Mouse (Mus musculus) ES-Bruce4 (cell line): ENCODE measurements around the gene Lyst. TPM values are rescaled to one million over a fixed set of nuclear protein-coding genes. Genes with fewer than 3 reads are reported as not detected.
"Not testable (repeated sequence)": the region's sequence is repeated elsewhere in the genome, so short reads cannot be mapped to it uniquely, and the experiment has no call there.

Experiments used
- H3K27ac ChIP-seq: 2 replicates; pipeline ENCODE4 v1.5.1; 2012; ENCODE audit warnings: low read length, inconsistent platforms; ENCODE audit not compliant: insufficient read depth
- H3K27me3 ChIP-seq: 2 replicates; pipeline ENCODE4 v1.6.1; 2012; ENCODE audit warnings: mild to moderate bottlenecking, low read length, inconsistent platforms; ENCODE audit not compliant: control insufficient read depth, poor library complexity, insufficient read depth, severe bottlenecking
- H3K36me3 ChIP-seq: 2 replicates; pipeline ENCODE4 v1.6.1; 2012; ENCODE audit warnings: inconsistent platforms, mild to moderate bottlenecking, low read length, moderate library complexity; ENCODE audit not compliant: control insufficient read depth, poor library complexity, insufficient read depth, severe bottlenecking
- H3K4me1 ChIP-seq: one replicate; pipeline ENCODE4 v1.8.1; 2011; ENCODE audit warnings: low read length; ENCODE audit not compliant: control insufficient read depth, insufficient read depth
- H3K4me3 ChIP-seq: 2 replicates; pipeline ENCODE4 v1.5.1; 2011; ENCODE audit warnings: low read depth, mild to moderate bottlenecking, low read length
- H3K9ac ChIP-seq: 2 replicates; pipeline ENCODE4 v1.6.1; 2012; ENCODE audit warnings: low read depth, mild to moderate bottlenecking, inconsistent platforms; ENCODE audit not compliant: poor library complexity, severe bottlenecking
- H3K9me3 ChIP-seq: replicated peaks from 2 replicates; pipeline ENCODE4 v1.6.1; 2012; ENCODE audit warnings: mild to moderate bottlenecking, low read length, inconsistent platforms; ENCODE audit not compliant: control insufficient read depth, poor library complexity, insufficient read depth, severe bottlenecking
- CTCF ChIP-seq: IDR thresholded peaks from one replicate; pipeline ENCODE4 v1.8.1; 2011; ENCODE audit warnings: low read depth, low read length
- EP300 ChIP-seq: IDR thresholded peaks from 2 replicates; pipeline ENCODE4 v1.6.1; 2011; ENCODE audit warnings: low read depth, low read length; ENCODE audit not compliant: insufficient read depth
- POLR2A ChIP-seq: IDR thresholded peaks from one replicate; pipeline ENCODE4 v1.8.1; 2011; ENCODE audit warnings: low read length; ENCODE audit not compliant: insufficient read depth
- polyA plus RNA-seq: library from polyadenylated mRNA; stranded (reverse); fragments of >200 nt; gene quantifications from 2 replicates; pipeline ENCODE4 v1.2.4, GENCODE M21; 2011; ENCODE audit warnings: low read depth; ENCODE audit not compliant: missing spikeins, insufficient read depth, insufficient read length

Gene Lyst
- polyA plus RNA-seq, 1 experiment, result 9.8 TPM

DNA sequence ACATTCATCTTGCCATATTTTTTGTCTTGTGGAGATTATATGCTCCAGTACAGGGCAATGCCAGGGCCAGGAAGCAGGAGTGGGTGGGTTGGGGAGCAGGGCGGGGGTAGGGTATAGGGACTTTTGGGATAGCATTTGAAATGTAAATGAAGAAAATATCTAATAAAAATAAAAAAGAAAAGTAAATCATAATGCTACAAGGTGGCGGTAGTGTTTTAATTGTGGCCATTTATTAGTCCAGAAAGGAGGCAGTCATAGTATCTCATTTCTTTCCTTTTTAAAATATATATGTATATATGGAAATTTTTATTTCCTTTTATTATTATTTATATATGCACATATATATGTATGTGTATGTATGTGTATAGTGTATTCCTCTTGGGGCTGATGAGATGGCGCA lies 65.3 kb downstream of the Lyst start:
- no peak overlapping the region for H3K27ac ChIP-seq

GRCm38 (mm10) chr13:13666103-13666502 lies 75.9 kb downstream of the Lyst start:
- not testable (repeated sequence) for H3K9me3 ChIP-seq, H3K27me3 ChIP-seq, H3K36me3 ChIP-seq, H3K4me1 ChIP-seq, H3K4me3 ChIP-seq, H3K9ac ChIP-seq, H3K27ac ChIP-seq

More for the DNA sequence above, 65.3 kb downstream of the Lyst start:
- no peaks in the 10 kb centered on the region for H3K9me3 ChIP-seq
- no peaks in the 10 kb centered on the region for H3K4me1 ChIP-seq
- no peak overlapping the region for H3K4me3 ChIP-seq
- TF ChIP-seq EP300 (no peak), CTCF (no peak), POLR2A (no peak)
- H3K36me3 ChIP-seq, result no peaks in the 10 kb centered on the region
- no peak overlapping the region for H3K9ac ChIP-seq
- H3K27me3 ChIP-seq, result no peaks in the 10 kb centered on the region

DNA sequence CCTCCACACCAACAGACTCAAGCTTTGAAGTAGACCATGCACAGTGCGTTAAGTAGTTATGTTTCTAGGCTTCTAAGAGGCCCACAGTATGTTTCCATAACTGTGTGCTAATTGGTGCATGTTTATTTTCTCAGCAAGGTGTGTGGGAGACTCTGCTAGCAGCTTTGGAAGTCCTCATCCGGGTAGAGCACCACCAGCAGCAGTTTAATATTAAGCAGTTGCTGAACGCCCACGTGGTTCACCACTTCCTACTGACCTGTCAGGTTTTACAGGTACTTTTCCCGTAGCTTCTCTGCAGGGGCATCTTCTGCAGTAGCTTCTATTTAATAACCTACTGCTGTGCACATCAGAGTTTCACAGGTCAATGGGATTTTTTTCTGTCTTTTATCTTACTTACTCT lies 80.5 kb downstream of the Lyst start:
- H3K27ac ChIP-seq, result peak overlapping the region; percentile 72; the same call in 1 of the 2 replicates
- TF ChIP-seq CTCF (no peak), POLR2A (no peak), EP300 (no peak)
- no peak overlapping the region for H3K4me3 ChIP-seq
- H3K4me1 ChIP-seq, result peaks cover 6% of the 10 kb centered on the region
- no peaks in the 10 kb centered on the region for H3K27me3 ChIP-seq
- H3K9ac ChIP-seq, result no peak overlapping the region
- no peaks in the 10 kb centered on the region for H3K36me3 ChIP-seq
- H3K9me3 ChIP-seq, result no peaks in the 10 kb centered on the region

- peak; percentile 94 for TF ChIP-seq EP300
- TF ChIP-seq CTCF, result no peak
- Histone ChIP-seq H3K9ac (no peak overlapping the region), H3K9me3 (no peaks in the 10 kb centered on the region), H3K36me3 (no peaks in the 10 kb centered on the region), H3K4me1 (peaks cover 6% of the 10 kb centered on the region), H3K27ac (peak overlapping the region; percentile 39), H3K4me3 (no peak overlapping the region), H3K27me3 (no peaks in the 10 kb centered on the region)
Observed at GRCm38 (mm10) chr13:13671585-13672328, 81.6 kb downstream of the Lyst start.

DNA sequence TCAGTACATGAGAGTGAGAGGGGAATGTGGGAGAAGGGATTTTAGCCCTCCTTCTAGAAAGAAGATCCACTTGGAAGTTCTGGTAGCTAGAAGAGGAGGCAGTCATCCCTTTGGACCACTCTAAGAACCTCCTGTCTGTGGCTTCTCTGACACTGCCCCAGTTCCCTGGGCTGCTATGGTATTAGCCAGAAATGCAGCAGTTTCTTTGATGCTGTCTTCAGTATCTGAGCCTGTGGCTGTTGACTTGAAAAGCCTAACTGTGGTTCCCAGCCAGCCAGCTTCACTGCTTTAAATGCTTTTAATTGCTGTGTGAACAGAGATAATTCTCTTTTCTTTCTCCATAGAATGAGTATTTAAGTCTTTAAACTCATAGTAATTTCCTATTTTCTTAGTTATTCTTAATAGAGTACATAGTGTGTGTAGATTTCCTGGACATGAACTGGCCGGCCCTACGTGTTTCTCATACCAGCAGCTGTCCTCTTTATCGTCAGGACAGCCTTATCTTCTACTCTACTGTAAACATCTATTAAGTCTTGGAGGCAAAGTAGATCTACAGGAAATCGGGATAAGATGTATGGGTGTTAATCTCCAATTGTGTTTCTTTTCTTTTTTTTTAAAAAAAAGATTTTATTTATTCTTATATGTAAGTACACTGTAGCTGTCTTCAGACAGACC lies 84.6 kb downstream of the Lyst start:
- H3K27ac ChIP-seq, result peak overlapping the region; percentile 40; the same call in 1 of the 2 replicates
- H3K4me1 ChIP-seq, result peaks cover 7% of the 10 kb centered on the region
- no peaks in the 10 kb centered on the region for H3K9me3 ChIP-seq
- no peak overlapping the region for H3K9ac ChIP-seq
- no peaks in the 10 kb centered on the region for H3K27me3 ChIP-seq
- no peak for TF ChIP-seq POLR2A
- TF ChIP-seq CTCF, result no peak
- TF ChIP-seq EP300, result no peak
- no peaks in the 10 kb centered on the region for H3K36me3 ChIP-seq
- no peak overlapping the region for H3K4me3 ChIP-seq

GRCm38 (mm10) chr13:13677871-13678270 lies 87.7 kb downstream of the Lyst start:
- TF ChIP-seq EP300 (no peak), POLR2A (no peak), CTCF (no peak)
- H3K9me3 ChIP-seq, result no peaks in the 10 kb centered on the region
- peaks cover 2% of the 10 kb centered on the region for H3K4me1 ChIP-seq
- no peak overlapping the region for H3K9ac ChIP-seq
- H3K27ac ChIP-seq, result no peak overlapping the region
- H3K36me3 ChIP-seq, result no peaks in the 10 kb centered on the region
- H3K4me3 ChIP-seq, result no peak overlapping the region
- H3K27me3 ChIP-seq, result no peaks in the 10 kb centered on the region
